Mouse (Mus musculus): ENCODE measurements around the gene Rangrf.
"Not testable (repeated sequence)": the region's sequence is repeated elsewhere in the genome, so short reads cannot be mapped to it uniquely, and the experiment has no call there.

- not testable (repeated sequence) for TF ChIP-seq CTCF, POLR2A (IDR thresholded peaks at IDR 0.05; ENCODE audit: insufficient read depth, low read depth, low read length)
Observed at GRCm38 (mm10) chr11:68962159-68962558, 12.8 kb downstream of the Rangrf start.

All from olfactory bulb, adult 2 months (tissue).